Mouse (Mus musculus) hematopoietic multipotent progenitor cell, adult 10-12 weeks (in vitro differentiated cells): Measurements from ENCODE around the gene Eif3a. TPM values are rescaled to one million over a fixed set of nuclear protein-coding genes. Genes with fewer than 3 reads are reported as not detected.

Experiments used
- polyA plus RNA-seq: library from polyadenylated mRNA; stranded (reverse); fragments of >175 nt; gene quantifications from 2 replicates; pipeline ENCODE4 v1.2.3, GENCODE M21; 2012; ENCODE audit warnings: low replicate concordance

The Eif3a gene
- 35.8 and 54.3 TPM in 2 replicates for polyA plus RNA-seq

GRCm38 (mm10) chr19:60790551-60791161, at the start of gene Eif3a:
Gene Eif3a (minus strand): TSS chr19:60790658.

DNA sequence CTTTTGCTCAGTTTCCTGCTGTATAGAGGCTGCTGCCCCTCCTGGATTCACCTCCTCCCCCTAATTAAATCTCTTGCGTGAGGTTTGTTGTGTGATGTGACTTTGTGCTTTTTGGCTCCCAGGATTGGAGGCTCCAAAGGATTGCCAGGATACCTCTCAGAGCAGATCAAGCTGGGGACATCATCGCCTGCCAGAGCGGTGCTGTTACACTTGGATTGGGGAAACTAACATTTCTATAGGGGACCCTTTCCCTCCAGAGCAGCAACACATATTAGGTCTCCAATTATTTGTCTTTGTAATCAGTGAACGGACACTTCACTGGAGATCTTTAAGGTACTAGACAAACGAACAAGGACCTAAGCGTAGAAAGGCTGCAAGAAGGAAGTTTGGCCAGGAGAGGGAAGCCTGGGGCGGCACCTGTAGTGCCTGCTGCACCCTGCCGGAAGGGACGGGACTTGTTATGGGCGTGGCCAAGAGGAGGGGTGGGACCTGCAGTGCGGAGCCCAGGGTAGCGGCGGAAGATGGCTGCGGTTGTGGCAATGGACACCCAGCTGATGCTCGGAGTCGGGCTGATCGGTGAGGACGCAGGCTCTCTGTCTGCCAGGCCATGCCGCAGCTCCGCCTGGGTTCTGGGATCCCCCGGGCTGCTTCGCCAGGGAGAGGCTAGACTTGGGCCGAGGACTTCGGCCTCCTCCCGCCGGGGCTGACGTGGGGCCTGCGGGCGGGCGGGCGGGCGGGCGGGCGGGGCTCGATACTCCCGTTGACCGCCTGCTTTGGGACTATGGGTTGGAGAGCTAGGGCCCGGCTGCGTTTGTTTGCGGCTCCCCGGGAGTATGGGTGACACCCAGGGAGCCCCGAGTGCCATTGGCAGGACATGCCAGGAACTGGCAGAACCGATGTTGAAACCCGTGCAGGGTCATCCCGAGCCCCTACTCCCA, 20.9 kb upstream of the Eif3a start, which contains the start of gene Fam45a:
Fam45a (plus strand) TSS at position 488 of the 938 bp plus-strand sequence.

GRCm38 (mm10) chr19:60755438-60756191, 34.8 kb downstream of the Eif3a start, which contains the start of gene Nanos1:
Gene Nanos1 (plus strand): TSS chr19:60755987.

Other genes with a start within 250 kb of the Eif3a start
- gene Cacul1, start 209.6 kb downstream of the Eif3a start, polyA plus RNA-seq = 37.3 and 72.6 TPM in 2 replicates
- gene Nanos1, start 34.7 kb downstream of the Eif3a start, polyA plus RNA-seq = 3.0 and 5.0 TPM in 2 replicates
- gene Fam45a, start 20.9 kb upstream of the Eif3a start, polyA plus RNA-seq = 2.2 and 8.4 TPM in 2 replicates
- gene Sfxn4, start 70.8 kb upstream of the Eif3a start, polyA plus RNA-seq = 0.08 and 0.12 TPM in 2 replicates
- gene Prdx3, start 83.9 kb upstream of the Eif3a start, polyA plus RNA-seq = 5.0 and 7.2 TPM in 2 replicates
- gene Grk5, start 99.1 kb upstream of the Eif3a start, polyA plus RNA-seq = 2.2 and 4.9 TPM in 2 replicates